Mouse (Mus musculus) regulatory T cell (primary cell): ENCODE measurements around the gene Ifitm10.
"Not testable (repeated sequence)": the region's sequence is repeated elsewhere in the genome, so short reads cannot be mapped to it uniquely, and the experiment has no call there.

Experiments used
- in situ Hi-C: fragments of 300-600 bp; cut with MboI, MseI; formaldehyde crosslinking; loops from one replicate; pipeline ENCODE4 v1.15.1; 2025; ENCODE audit warnings: high pct_unique_total_duplicates

The Ifitm10 gene

DNA sequence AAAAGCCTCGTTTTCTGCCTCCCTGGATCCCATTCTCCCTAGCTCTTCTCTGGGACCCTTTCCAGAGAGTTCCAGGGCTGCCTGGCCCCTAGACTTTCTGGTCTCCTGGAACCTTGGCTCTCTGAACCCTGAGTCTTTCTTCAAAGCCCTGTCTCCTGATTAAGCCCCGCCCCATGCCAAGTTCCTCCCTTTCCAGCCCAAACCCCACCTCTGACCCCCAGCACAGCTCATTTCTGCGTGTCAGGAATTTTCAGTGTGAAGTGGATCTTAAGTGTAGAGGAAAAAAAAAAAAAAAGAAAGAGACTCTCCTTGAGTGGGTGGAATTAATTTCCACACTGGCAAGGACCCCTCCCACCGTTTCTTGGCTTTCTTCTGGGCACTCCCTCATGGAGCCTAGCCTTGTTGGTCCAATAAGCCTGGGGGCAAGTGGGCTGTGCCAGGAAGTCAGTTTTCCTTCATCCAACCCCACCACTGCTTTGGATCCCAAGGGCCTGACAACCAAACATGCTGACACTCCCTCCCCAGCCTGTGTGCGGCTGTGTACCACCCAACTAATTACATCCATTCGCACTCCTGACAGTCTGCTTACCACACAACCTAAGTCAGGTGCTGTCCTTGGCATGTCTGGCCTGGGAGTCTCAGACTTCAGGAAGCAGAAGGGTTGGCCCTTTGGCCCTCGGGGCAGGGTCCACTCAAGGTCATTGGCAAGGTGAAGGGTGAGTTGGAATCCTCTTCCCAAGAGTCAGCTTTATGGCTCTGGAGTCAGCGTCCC is at the start of gene Ifitm10:
Gene Ifitm10 (minus strand): TSS at position 113 of the 772 bp plus-strand sequence.
- in situ Hi-C loops = no loop called here

DNA sequence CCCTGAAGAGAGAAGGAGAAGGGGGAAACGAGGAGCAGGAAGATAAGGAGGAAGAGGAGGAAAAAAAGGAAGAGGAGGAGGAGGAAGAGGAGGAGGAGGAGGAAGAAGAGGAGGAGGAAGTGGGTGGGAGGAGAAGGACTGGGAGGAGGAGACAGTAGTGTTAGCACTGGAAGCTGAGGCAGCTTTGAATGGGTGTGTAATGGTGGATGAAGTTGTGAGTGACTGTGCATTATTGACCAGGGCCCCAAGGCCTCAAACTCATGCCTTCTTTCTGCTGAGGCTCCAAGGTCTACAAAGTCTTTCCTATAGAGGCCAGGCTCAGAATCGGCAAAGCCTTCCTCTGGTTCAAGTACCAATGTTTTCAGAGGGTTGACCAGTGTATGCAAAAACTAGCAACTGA is 48.3 kb upstream of the Ifitm10 start:
- in situ Hi-C loops = no loop called here

DNA sequence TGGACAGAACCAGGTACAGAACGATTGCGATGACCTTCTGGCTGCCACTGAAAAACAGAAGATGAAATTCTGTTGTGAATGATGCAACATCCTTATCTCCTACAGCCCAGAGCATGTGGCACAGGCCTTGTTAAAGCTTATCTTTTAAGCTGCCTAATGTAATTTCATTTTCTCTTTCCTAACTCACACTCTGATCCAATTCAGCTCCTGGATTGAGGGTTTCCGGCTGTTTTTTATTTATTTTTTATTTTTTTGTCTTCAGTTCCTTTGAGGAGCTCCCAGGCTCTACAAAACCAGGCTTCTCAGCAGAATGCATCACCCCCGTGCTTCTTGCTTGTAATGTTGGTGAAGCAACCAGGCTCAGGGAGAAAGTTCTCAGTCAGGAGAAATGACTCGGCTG is 46.3 kb upstream of the Ifitm10 start:
- in situ Hi-C loops = no loop called here

DNA sequence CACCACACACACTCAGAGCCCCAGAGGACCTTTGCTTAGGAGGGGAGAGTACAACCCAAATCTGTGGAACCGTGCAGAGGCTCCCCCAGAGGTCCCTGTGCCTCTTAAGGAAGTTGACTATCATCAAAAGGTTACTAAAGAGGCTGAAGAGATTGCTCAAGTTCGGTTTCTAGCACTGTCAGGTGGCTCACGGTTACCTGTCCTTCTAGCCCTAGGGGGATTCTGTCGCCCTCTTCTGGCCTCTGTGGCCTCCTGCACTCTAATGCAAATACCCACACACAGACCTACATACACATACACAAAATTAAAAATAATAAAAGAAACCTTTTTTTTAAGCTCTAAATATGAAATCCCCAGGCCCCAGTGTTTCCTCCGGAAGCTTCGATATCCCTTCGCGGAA is 45.1 kb upstream of the Ifitm10 start:
- in situ Hi-C loops = no loop called here

DNA sequence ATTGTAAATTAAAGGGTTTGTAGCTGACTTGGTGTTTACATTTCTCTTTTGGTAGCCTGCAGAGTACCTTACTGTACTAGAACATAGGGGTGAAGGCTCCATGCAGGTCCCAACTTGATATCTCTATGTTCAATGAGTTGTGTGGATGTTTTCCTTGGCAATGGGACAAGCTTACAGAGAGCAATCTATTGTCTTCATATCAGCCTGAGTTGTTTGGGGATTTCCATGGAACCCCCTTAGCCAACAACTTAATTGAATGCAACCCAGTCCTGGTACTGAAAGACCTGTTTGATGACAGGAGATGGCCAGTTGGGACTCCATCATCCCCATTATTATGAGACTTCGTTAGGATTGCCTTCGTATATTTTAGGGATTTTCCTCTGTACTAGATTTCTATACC is 44.5 kb upstream of the Ifitm10 start:
- in situ Hi-C loops = no loop called here

DNA sequence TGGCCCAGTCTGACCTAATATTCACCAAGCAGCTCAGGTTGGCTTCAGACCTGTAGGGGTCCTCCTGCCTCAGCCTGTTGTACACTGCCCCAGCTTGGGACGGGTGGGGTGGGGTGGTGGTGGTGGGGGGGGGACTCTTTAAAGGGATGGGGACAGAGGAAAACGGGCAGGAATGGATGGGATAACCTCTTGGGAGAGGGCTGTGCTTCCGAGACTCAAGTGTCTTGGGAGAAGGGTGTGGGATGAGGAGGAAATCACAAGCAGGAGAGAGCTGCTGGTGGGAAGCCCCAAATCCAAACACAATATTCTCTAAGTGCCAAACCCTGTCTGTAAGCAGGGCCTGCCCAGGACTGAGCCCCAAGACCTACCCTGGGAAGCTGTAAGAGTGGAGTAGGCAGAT is 42.7 kb upstream of the Ifitm10 start:
- in situ Hi-C loops = no loop called here

DNA sequence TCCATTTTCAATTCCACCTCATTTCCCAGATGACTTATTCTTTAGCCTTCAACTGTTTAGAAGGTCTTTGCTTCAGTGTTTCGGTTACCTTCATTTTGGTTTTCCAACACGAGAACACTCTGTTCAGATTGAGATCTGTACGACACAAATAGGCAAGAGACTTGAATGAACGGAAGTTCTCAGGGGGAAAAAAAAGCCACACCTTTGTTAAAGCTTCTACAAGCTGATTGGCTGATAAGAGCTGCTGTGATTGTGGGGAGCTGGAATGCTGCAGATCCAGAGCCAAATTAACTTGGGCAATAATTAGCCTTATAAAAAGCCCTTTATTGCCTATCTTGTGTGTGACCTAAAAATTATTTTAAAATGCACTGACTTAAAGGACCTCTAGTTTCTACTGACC is 41.8 kb upstream of the Ifitm10 start:
- in situ Hi-C loops = no loop called here

DNA sequence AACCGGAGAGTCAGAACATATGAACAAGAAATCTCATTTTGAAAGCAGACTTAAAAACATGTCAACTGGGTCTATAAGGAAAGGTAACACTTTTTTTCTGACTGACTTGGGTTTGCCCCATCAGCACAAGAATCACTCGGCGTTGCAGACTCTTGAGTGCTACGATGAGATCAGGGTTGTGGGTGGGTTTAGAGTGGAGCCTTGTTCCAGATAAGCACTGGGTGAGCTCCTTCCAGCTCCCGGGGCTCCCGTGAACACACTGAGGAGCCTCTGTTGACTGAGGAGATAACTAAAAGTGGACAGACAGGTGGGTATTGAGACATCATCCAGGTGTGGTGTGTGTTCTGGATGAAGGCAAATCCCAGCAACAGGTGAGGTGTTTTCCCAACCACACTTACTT is 39.7 kb upstream of the Ifitm10 start:
- in situ Hi-C loops = no loop called here

DNA sequence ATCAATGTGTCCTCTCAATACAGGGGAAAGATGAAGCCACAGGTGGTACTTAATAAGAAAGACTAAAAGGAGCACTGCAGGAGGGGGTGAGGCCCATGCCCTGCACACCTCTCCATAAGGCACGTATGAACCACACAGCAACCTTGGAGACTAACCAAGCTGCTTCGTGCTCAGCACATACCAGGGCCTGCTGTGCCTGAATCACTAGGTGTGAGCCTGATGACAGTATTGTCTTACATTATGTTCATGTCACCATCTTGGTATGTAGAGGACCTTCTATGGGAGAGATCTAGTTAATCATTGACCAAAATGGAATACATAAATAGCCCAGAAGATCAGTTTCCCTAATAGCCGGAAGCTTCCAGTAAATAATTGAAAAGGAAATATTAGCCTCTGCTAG is 36.0 kb upstream of the Ifitm10 start:
- in situ Hi-C loops = no loop called here

DNA sequence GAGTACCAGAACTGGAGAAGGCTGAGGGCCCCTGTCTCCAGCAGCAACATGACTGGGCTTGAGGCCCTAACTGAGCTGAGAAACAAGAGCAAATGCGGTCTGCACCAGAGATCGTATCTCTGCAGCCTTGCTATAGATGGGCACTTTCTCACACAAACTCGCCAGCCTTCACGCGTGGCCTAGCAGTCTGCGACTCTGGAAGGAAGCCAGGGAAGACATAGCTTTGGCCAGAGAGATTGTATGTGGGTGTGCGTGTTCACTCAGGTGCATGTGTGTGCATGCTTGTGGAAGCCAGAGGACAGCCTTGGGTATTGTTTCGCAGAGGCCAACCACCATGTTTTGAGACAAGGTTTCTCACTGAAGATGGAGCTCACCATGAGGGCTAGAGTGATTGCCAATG is 35.1 kb upstream of the Ifitm10 start:
- in situ Hi-C loops = no loop called here

DNA sequence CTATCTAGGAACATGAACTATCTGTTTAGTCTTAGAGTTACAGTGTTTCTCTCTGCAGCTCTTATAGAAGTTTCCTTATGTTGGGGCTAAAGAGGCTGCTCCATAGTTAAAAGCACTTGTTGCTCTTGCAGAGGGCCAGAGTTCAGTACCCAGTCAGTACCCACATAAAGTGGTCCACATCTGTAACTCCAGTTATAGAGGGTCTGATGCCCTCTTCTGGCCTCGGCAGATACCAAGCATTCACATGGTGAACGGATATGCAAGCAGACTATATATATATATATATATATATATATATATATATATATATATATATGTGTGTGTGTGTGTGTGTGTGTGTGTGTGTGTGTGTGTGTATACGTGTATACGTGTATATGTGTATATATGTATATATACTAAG is 34.4 kb upstream of the Ifitm10 start:
- in situ Hi-C loops = no loop called here

DNA sequence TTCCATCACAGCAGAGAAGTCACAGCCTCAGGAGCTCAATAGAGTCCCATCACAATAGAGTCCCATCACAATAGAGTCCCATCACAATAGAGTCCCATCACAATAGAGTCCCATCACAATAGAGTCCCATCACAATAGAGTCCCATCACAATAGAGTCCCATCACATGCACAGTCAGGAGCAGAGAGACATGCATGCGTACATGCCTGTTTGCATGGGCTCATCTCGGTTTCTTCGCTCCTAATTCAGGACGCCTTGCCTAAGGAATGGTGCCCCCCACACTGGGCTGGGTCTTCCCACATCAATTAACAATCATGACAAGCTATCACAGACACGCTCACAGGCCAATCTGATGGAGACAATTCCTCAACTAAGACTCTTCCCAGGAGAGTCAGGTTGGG is 31.6 kb upstream of the Ifitm10 start:
- in situ Hi-C loops = not testable (repeated sequence)

DNA sequence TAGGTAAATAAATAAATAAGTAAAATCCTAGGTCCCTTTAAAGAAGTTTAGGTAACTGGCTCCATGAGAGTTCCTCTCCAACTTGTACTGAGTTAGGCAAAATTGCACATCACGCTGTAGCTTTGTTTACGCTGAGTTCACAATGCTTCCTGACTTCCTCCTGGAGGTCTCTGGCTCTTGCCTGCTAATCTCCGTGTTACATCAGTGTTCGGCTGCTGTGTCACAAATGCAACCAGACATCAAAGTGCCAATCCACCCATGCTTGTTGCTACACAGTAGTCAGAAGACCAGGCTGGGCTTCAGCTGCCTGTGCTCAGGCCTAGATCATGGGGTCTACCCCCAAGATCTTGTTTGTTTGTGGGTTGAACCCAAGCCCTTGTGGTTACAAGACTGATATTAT is 30.0 kb upstream of the Ifitm10 start:
- in situ Hi-C loops = no loop called here

DNA sequence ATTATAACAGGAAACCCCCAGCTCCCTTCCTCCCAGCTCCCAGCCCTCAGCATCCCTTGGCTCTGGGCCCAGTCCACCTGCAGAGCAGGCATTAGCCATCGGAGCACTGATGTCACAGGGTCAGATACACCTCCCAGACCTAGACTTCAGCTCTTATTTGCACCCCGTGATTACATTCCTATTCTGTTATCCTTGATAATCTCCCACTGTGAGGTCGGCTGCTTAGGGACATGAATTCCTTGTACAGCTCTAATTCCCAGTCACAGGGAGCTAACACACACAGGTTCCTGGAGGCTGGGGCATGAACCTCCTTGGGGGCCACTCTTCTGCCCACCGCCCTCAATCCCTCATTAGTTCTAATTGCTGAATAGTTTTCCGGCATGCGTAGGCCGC is 27.2 kb upstream of the Ifitm10 start:
- in situ Hi-C loops = no loop called here

DNA sequence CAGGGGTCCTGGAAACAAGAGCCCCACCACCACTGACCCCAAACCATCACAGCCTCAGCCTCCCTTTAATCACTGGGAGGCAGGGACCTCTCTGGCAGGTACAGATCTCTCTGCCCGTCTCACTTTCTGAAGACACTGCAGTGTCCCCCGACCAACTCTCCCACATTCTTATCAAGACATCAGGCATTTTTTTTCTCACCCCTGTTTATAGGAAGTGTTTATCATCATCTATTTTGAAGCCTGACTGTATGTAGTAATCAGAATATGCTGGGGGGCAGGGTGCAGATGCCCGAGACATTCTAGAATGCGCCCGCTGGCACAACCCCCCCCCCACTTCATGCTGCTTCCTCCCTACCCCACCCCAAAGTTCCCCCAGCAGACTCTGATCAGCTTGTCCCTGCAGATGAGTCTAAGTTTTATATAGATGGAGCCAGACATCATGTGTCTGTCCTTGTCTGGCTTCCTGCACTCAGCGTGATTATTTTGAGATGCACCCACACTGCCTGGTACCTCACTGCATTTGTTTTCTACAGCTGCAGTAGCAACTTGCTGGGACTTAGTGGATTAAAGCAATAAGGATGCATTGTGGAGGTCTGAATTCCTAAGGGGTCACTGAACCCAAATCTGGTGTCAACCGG is 26.7 kb upstream of the Ifitm10 start:
- in situ Hi-C loops = no loop called here

DNA sequence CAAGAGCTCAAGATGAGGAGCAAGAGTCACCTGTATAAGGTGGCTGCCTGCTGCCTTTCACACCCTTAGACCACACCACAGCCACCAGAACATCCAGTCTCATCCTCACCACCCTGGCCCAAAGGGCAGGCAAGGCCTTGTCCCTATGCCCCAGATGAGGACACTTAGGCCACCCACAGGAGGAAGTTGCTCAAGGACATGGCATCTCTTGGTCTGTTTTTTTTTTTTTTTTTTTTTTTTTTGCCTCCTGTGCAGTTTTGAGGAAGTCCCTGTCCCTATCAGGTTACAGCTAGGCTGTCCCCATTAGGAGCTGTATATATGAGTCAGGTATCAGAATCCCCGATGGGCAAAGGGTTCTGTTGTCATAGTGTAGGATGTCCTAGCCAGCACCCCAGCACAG is 25.7 kb upstream of the Ifitm10 start:
- in situ Hi-C loops = no loop called here

DNA sequence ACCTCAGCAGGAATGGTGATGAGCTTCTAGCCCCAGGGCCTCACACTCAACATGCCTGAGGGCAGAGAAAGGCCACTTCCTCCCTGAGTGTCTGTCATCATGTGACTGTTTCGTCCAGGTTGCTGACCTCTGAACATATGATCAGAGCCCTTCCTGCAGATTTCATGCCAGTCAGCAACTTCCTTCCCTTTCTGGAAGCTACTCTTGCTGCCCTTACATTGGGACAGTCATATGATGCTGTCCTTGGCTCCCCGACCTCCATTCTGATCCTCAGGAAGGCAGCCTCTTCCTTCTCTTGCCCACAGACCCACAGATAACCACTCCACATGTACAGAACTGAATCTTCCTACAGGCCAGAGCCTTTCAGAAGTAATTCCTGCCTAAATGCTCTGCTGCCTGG is 24.5 kb upstream of the Ifitm10 start:
- in situ Hi-C loops = no loop called here

DNA sequence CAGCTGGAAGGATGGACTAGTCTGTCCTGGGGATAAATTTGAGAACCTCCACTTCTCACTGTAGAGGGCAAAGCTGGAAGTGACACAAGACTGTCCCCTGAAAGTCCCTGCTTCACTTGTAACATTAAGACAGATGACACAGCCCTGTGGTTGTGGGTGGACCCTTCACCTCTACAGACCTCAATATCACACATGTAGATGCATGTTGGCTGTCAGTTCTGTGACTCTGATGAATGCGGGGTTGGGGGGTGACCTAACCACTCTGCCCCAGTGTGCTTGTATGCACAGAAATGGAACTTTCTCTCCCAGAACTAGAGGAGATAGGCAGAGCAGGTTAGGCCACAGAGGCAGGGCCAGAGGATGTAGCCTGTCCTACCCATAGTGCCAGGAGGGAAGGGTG is 23.1 kb upstream of the Ifitm10 start:
- in situ Hi-C loops = no loop called here

DNA sequence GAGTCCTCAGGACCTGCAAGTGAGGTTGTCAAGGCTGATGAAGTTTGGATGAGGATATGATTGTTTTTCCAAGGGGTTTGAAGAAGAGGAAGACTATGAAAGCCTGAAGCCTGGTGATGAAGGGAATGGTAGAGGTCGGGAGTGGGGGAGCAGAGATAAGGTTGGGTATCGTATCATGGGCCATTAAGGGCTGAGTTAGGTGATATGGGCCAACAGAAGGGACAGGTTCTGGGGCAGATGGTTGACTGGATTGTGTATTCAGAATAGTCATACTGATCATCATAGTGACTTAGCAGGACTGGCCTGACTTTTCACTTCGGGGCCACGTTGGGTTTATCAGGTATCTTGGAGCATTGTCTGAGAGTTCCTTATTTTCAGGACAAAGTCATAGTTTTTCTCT is 21.9 kb upstream of the Ifitm10 start:
- in situ Hi-C loops = no loop called here

DNA sequence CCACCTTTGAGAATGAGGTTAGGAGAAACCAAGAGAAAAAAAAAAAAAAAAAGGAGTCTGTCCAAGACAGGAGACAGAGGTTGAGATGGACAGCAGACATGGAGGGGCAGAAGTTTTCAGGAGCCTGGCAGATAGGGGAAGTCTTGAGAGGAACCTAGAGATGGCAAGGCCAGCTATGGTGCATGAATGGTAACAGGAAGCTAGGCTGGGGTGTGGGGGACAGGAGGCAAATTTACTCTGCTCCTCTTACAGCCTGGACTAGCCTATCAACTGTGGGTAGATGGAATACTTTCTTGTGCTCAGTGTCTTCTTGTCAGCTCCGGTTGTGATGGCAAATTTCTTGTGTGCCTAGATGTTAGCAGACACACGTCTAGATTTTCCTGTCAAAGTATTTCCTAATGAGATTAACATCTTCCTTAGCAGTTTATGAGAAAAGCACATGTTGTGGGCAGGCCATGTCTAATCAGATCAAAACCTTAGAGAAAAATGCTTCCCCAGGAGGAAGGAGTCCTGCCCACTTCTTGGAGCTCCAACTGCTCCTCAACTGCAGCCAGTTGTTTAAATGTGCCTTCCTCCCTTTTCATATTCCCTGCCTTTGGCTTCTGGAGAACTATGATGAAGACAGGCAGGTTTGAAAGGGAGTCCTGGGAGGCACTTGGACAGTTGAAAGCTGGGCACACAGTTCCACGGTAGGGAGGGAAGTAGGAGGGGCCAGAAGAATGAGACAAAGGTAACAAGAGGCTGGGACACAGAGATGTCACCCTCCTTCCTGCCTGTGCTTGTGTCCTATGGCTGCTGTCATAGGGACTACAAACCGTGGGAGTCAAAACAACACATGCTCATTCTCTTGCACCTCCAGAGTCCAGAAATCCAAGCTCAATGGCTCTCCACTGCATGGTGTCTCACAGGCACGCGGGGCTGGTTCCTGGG is 21.0 kb upstream of the Ifitm10 start:
- in situ Hi-C loops = no loop called here

DNA sequence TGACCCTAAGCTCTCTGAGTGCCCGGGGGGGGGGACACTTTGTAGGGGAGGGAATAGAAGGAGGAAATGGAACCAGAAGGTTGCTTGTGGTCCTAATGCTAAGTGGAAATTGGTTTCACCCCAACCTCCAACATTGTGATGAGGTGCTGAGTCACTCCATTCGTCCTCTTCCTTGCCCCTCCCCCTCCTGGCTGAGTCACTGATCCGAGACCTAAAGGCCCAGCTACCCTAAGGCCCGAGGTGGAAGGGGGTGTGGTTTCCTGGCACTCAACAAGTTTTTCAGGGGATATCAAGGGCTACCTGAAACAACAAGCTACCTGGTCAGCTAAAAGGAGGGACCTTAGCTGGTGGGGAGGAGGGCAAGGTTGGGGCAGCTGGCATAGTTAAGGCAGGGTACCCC is 19.6 kb upstream of the Ifitm10 start:
- in situ Hi-C loops = no loop called here

DNA sequence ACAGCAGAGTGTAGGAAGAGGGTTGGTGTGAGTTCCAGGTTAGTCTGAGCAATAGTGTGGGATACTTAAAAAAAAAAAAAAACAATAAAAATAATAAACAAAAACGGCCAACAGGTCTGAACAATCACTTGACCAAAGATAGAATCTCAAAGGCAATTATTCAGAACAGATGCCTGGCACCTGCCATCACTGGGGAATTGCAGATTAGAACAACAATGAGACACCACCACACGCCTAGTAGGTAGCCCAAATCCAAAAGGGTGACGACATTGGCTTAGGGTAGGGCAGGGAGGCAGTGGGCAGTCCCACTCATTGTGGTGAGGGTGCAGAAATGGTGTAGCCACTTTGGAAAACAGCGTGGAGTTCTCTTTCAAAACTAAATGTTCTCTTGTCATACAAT is 18.1 kb upstream of the Ifitm10 start:
- in situ Hi-C loops = no loop called here

DNA sequence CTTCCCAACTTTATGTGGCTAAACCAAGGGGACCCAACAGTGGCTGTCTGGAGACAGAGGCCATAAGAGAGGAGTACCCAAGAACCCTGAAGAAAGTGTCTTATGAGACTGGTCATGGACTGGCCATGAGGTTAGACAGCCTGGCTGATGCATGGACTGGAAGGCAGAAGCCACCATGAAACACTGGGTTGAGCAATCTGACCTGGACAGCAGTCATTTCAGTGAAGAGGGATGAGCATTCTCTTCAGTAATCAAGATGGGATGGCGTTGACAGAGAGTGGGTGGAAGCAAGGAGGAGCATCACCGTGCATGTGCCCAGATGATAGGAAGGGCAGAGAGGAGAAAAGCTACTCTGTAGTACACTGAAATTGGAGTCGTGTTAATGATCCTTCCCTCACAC is 17.6 kb upstream of the Ifitm10 start:
- in situ Hi-C loops = no loop called here
